Comparison of ENCODE assay signal across 27 mouse cellular contexts in the genomic region with DNA sequence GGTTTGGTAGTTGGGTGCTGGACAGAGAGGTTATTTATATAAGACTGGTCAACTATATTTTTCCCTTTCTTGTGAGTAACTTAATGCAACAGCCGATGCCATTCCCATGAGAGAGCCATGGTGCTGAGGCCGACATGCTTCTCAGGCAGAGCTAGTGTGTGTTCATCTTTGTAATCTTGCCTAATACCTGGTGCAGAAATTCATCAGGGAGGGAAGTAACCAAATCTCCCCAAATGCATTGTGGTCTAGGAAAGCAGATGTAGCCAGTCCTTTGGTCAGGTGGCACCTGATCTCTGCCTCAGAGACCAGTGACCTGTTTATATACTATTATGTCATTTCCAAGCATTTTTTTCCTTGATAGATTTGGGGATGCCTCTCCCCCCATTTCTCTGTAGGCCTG. TPM values are rescaled to one million over a fixed set of nuclear protein-coding genes. Genes with fewer than 3 reads are reported as not detected.
"Had no signal": no experiment of that assay in that cellular context is flagged by ENCODE, and none has a peak within 500 bp of the region (broad histone marks: within the 10 kb centered on the region; RNA-seq: fewer than 3 reads in every experiment).

No protein-coding gene starts in this region.

- H3K4me2 ChIP-seq: kidney, embryonic 15.5 days; limb, embryonic 12.5 days; limb, embryonic 15.5 days; liver, embryonic 12.5 days; liver, embryonic 15.5 days; lung, embryonic 14.5 days; midbrain, embryonic 13.5 days; neural tube, embryonic 13.5 days; stomach, embryonic 15.5 days had no signal

- H3K4me3 ChIP-seq: kidney, embryonic 15.5 days; limb, embryonic 12.5 days; limb, embryonic 15.5 days; liver, embryonic 12.5 days; liver, embryonic 15.5 days; midbrain, embryonic 13.5 days; myocyte; neural tube, embryonic 13.5 days; stomach, embryonic 15.5 days had no signal

- H3K4me1 ChIP-seq: kidney, embryonic 15.5 days; limb, embryonic 12.5 days; limb, embryonic 15.5 days; midbrain, embryonic 13.5 days; neural tube, embryonic 13.5 days; stomach, embryonic 15.5 days had no signal

- H3K9me3 ChIP-seq: kidney, embryonic 15.5 days; limb, embryonic 12.5 days; limb, embryonic 15.5 days; liver, embryonic 12.5 days; liver, embryonic 15.5 days; midbrain, embryonic 13.5 days; neural tube, embryonic 13.5 days; stomach, embryonic 15.5 days had no signal

- DNase-seq: kidney, adult 11 months; kidney, adult 8-10 months; kidney, postnatal 10 days; kidney, postnatal 36 days; left cerebral cortex, postnatal 4 days; lung, embryonic 14.5 days; retina, postnatal 1 day; right cerebral cortex, postnatal 25 days; spleen, adult 18-20 months; thymus, postnatal 25 days had no signal

- H3K27me3 ChIP-seq: kidney, embryonic 15.5 days; limb, embryonic 12.5 days; limb, embryonic 15.5 days; liver, embryonic 12.5 days; liver, embryonic 15.5 days; midbrain, embryonic 13.5 days; neural tube, embryonic 13.5 days; stomach, embryonic 15.5 days had no signal

- H3K27ac ChIP-seq: kidney, embryonic 15.5 days; limb, embryonic 12.5 days; limb, embryonic 15.5 days; liver, embryonic 12.5 days; liver, embryonic 15.5 days; macrophage; midbrain, embryonic 13.5 days; neural tube, embryonic 13.5 days; stomach, embryonic 15.5 days had no signal

- ATAC-seq: liver, embryonic 12.5 days; lung, postnatal 0 days; midbrain, embryonic 13.5 days; midbrain, embryonic 16.5 days had no signal

- H3K9ac ChIP-seq: kidney, embryonic 15.5 days; limb, embryonic 12.5 days; limb, embryonic 15.5 days; liver, embryonic 12.5 days; liver, embryonic 15.5 days; lung, embryonic 14.5 days; midbrain, embryonic 13.5 days; neural tube, embryonic 13.5 days; stomach, embryonic 15.5 days had no signal

RNA-seq across cellular contexts. Expression of a gene that starts 11.9 kb away (rescaled TPM):
- total RNA-seq: layer of hippocampus, postnatal 14 days; left cerebral cortex, adult 8-10 months; left cerebral cortex, postnatal 14 days; left cerebral cortex, postnatal 4 days; megakaryocyte-erythroid progenitor cell, adult 5-6 weeks had no signal
- polyA plus RNA-seq: limb, embryonic 12.5 days; limb, embryonic 15.5 days; liver, embryonic 12.5 days; liver, embryonic 15.5 days; lung, embryonic 14.5 days; lung, postnatal 0 days; macrophage; midbrain, embryonic 13.5 days; midbrain, embryonic 16.5 days; neural tube, embryonic 13.5 days; stomach, embryonic 15.5 days; thymus, postnatal 0 days had no signal
